Mouse (Mus musculus) stomach, embryonic 15.5 days (tissue): ENCODE data around the gene Gm38431. TPM values are rescaled to one million over a fixed set of nuclear protein-coding genes. Genes with fewer than 3 reads are reported as not detected.

Experiments
- ATAC-seq: fragments of 200-750 bp; cut with Nextera tagmentation; 2 replicates; pipeline ENCODE4 v1.8.0; 2017; ENCODE audit warnings: low read depth, moderate number of reproducible peaks, moderate TSS enrichment; ENCODE audit not compliant: insufficient read depth, low FRiP score
- H3K27ac ChIP-seq: fragments of 300-500 bp; sonication (generic); 2 replicates; pipeline ENCODE4 v1.5.1; 2015; ENCODE audit warnings: mild to moderate bottlenecking, inconsistent platforms
- H3K27me3 ChIP-seq: fragments of 300-500 bp; sonication (generic); replicated peaks from 2 replicates; pipeline ENCODE4 v1.6.1; 2015; ENCODE audit warnings: inconsistent platforms
- H3K36me3 ChIP-seq: fragments of 300-500 bp; sonication (generic); 2 replicates; pipeline ENCODE4 v1.6.1; 2015; ENCODE audit warnings: inconsistent platforms
- H3K4me1 ChIP-seq: fragments of 300-500 bp; sonication (generic); 2 replicates; pipeline ENCODE4 v1.6.1; 2015; ENCODE audit warnings: inconsistent platforms
- H3K4me2 ChIP-seq: fragments of 300-500 bp; sonication (generic); 2 replicates; pipeline ENCODE4 v1.6.1; 2015; ENCODE audit warnings: mild to moderate bottlenecking, inconsistent platforms
- H3K4me3 ChIP-seq: fragments of 300-500 bp; sonication (generic); replicated peaks from 2 replicates; pipeline ENCODE4 v1.5.1; 2015; ENCODE audit warnings: inconsistent platforms
- H3K9ac ChIP-seq: fragments of 300-500 bp; sonication (generic); 2 replicates; pipeline ENCODE4 v1.6.1; 2015; ENCODE audit warnings: inconsistent platforms
- H3K9me3 ChIP-seq: fragments of 300-500 bp; sonication (generic); 2 replicates; pipeline ENCODE4 v1.6.1; 2016; ENCODE audit warnings: inconsistent platforms
- WGBS: fragments of 180-500 bp; shearing (Covaris S2); methylation state at CpG from one replicate; pipeline ENCODE4 v1.1.7; 2015; 5-methylcytosine and 5-hydroxymethylcytosine counted together
- polyA plus RNA-seq: library from polyadenylated mRNA; unstranded; fragments of >200 nt; fragmentation: Nextera tagmentation; extraction: Ambion mirVana; gene quantifications from 2 replicates; pipeline ENCODE4 v1.2.1, GENCODE M21; 2015

Gm38431 gene
- polyA plus RNA-seq, 1 experiment from 2014 or later, result 1.7 TPM

DNA sequence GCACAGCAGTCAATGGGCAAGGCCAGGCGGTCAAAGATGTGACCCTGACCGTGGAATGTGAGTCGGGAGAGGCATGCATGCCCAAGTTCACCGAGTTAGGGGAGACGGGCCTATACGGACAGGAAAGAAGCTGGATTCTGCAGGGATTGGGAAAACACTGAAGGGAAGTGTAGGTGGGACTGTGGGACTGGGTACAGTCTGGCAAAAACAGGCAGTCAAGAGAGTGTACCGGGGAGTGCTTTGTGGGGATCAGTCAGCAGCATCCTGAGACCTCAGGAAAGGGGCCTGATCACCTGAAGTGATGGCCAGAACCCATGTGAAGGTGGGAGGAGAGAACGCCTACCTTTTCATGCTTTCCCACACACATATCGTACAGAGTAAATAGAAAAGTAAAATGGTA lies 56.2 kb downstream of the Gm38431 start:
- H3K9ac ChIP-seq, result no peak overlapping the region
- H3K4me3 ChIP-seq, result no peak overlapping the region
- H3K36me3 ChIP-seq, result no peaks in the 10 kb centered on the region
- no peak overlapping the region for H3K4me2 ChIP-seq
- no peak overlapping the region for H3K27ac ChIP-seq
- no peaks in the 10 kb centered on the region for H3K9me3 ChIP-seq
- peaks cover 44% of the 10 kb centered on the region for H3K4me1 ChIP-seq
- peaks cover 86% of the 10 kb centered on the region for H3K27me3 ChIP-seq
- 24% methylated on average over 9 of the region's 9 CpGs for WGBS
- no peak for ATAC-seq

DNA sequence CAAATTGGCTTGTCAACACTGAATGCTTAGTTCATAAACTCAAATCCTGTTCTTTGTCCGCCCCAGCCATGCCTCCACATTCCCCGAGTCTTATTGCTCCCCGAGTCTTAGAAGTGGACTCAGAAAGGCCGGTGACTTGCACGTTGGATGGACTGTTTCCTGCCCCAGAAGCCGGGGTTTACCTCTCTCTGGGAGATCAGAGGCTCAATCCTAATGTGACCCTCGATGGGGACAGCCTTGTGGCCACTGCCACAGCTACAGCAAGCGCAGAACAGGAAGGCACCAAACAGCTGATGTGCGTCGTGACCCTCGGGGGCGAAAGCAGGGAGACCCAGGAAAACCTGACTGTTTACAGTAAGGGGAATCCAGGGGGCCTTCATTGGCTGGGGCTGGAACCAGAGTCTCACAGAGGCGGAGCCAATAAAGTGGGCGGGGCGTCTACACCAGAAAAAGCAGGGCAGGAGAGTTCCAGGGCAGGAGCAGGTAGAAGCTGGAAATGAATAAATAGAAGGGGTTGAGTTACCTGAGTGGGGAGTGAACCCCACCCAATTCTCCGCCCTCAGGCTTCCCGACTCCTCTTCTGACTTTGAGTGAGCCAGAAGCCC lies 57.2 kb downstream of the Gm38431 start:
- peaks cover 51% of the 10 kb centered on the region for H3K4me1 ChIP-seq

DNA sequence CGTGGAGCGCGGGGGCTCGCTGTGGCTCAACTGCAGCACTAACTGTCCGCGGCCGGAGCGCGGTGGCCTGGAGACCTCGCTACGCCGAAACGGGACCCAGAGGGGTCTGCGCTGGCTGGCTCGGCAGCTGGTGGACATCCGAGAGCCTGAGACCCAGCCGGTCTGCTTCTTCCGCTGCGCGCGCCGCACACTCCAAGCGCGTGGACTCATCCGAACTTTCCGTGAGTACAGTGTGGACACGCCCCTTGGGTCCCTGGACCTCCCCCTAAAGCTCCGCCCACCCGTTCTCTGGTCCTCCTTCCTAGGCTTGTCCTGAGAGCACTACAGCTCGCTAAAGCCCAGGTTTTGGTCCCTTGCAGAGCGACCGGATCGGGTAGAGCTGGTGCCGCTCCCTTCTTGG lies 58.7 kb downstream of the Gm38431 start:
- peak overlapping the region; percentile 26; the same call in 1 of the 2 replicates for H3K9ac ChIP-seq
- peaks cover 72% of the 10 kb centered on the region for H3K27me3 ChIP-seq
- peak overlapping the region; percentile 98 for H3K4me2 ChIP-seq
- H3K4me1 ChIP-seq, result peaks cover 54% of the 10 kb centered on the region
- 0% methylated on average over 34 of the region's 34 CpGs for WGBS
- ATAC-seq, result peak; percentile 76
- H3K27ac ChIP-seq, result no peak overlapping the region
- H3K9me3 ChIP-seq, result no peaks in the 10 kb centered on the region
- H3K4me3 ChIP-seq, result peak overlapping the region; percentile 54
- H3K36me3 ChIP-seq, result no peaks in the 10 kb centered on the region

More for the DNA sequence above, 57.2 kb downstream of the Gm38431 start:
- H3K4me2 ChIP-seq, result 0 out of 2 replicates have a peak overlapping the region, but pooled peaks have one; percentile 13
- H3K27me3 ChIP-seq, result peaks cover 84% of the 10 kb centered on the region
- H3K36me3 ChIP-seq, result no peaks in the 10 kb centered on the region
- no peak overlapping the region for H3K27ac ChIP-seq
- H3K9me3 ChIP-seq, result no peaks in the 10 kb centered on the region
- H3K9ac ChIP-seq, result no peak overlapping the region
- H3K4me3 ChIP-seq, result no peak overlapping the region
- 5% methylated on average over 17 of the region's 17 CpGs for WGBS
- no peak for ATAC-seq

DNA sequence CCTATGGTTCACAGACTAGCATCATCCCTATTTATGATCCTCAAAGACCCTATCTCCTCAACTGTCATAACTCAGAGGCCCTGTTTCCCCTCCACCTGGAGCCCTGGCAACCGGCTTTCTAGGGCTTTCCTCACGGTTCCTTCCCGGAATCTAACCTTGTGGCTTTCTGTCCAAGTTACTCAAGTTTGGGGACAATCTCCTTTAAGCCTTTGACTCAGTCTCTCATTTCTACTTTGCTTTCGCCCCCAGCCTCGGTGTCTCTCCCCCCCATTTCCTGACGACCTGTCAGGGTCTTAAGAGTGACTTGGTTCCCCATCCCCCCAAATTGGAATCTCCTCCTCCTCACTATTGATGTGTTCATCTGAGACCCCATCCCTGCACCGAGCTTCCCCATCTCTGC lies 59.3 kb downstream of the Gm38431 start:
- Histone ChIP-seq H3K4me3 (peak overlapping the region; percentile 54), H3K27me3 (peaks cover 66% of the 10 kb centered on the region), H3K36me3 (no peaks in the 10 kb centered on the region), H3K9me3 (no peaks in the 10 kb centered on the region), H3K4me1 (peaks cover 49% of the 10 kb centered on the region), H3K4me2 (peak overlapping the region; percentile 98), H3K27ac (no peak overlapping the region), H3K9ac (peak overlapping the region; percentile 26; the same call in 1 of the 2 replicates)
- 6% methylated on average over 7 of the region's 7 CpGs for WGBS
- no peak for ATAC-seq

DNA sequence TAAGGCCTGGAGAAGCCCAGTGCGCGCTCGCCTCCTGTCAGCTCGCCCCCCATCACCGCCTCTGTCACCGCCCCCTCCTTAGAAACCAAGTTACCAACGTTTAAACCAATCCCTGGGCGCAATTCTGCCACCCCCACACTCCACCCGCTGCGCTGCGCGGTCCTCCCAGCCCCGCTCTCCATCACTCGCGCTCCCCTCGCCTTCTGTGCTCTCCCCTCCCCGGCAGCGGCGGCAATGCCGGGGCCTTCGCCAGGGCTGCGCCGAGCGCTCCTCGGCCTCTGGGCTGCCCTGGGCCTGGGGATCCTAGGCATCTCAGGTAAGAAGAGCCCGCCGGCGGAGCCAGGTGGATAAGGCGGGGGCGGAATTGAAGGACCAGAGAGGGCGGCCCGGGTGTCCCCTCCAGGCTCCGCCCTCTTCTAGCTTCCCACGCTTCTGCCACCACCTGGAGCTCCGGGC lies 59.9 kb downstream of the Gm38431 start, which contains the start of gene Icam5:
Icam5 (plus strand) TSS at position 178 of the 456 bp plus-strand sequence.
- Histone ChIP-seq H3K9me3 (no peaks in the 10 kb centered on the region), H3K27ac (peak within 1 kb of the TSS; percentile 55; the same call in 1 of the 2 replicates), H3K4me1 (peaks cover 44% of the 10 kb centered on the region), H3K4me2 (peak within 1 kb of the TSS; percentile 98), H3K36me3 (no peaks in the 10 kb centered on the region), H3K9ac (peak within 1 kb of the TSS; percentile 26; the same call in 1 of the 2 replicates), H3K27me3 (peaks cover 63% of the 10 kb centered on the region), H3K4me3 (peak within 1 kb of the TSS; percentile 54)
- no peak for ATAC-seq
- under 1% methylated on average over 35 of the region's 35 CpGs for WGBS

DNA sequence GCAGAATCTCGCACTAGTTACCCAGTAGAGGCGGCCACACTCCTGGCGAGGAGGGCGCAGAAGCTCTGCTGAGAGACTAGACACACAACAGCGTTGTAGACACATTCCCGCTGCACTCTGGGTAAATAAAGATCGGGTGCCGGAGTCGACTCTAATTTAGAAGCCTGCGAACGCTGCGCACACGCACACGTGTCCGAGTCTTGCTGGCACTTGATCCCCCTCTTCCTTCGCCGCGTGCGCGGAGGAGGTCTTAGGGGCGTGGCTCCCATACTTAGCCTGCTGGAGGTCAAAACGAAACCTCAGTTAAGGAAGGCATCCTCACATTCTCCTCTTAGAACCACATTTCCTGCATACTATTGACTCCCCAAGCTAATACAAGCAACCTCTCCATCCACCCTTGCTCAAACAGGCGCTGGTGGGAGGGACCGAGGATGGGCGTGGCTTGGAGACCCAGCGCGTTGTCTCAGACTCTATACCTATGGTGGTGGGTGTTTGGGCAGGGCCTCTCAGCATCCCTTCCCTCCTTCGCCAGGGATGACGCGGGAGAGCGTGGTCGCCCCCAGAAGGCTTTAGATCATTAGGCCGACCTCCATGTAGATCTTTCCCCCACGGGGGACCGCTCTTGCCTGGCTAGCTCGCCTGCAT lies 60.4 kb downstream of the Gm38431 start:
- Histone ChIP-seq H3K4me1 (peaks cover 44% of the 10 kb centered on the region), H3K36me3 (no peaks in the 10 kb centered on the region), H3K9me3 (no peaks in the 10 kb centered on the region), H3K9ac (no peak overlapping the region; the same call in 1 of the 2 replicates), H3K27ac (peak overlapping the region; percentile 55; the same call in 1 of the 2 replicates), H3K4me3 (peak overlapping the region; percentile 54), H3K4me2 (peak overlapping the region; percentile 98), H3K27me3 (peaks cover 57% of the 10 kb centered on the region)
- no peak; the same call in 1 of the 2 replicates for ATAC-seq
- WGBS, result under 1% methylated on average over 36 of the region's 36 CpGs

DNA sequence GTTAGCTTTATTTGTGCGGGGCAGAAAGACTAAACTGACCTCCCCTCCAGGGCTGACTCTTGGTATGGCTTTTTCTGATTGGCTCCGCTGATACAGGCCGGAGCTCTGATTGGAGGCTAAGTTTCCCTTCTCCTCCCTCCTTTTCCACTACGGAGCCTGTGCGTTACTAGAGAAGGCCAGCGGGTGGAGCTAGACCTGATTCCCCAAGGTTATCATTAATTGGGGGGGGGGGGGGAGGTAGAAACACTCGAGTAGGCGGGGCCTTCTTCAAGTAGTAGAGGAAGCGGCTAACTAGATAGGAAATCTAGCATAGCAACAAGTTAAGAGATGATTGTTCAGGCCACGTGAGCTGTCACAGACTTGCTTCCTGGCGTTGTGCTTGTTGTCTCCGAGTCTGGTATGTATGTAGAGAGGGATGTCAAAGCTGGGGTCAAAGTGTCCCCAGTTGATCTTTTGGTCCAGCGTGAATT lies 61.0 kb downstream of the Gm38431 start:
- Histone ChIP-seq H3K9ac (no peak overlapping the region), H3K9me3 (no peaks in the 10 kb centered on the region), H3K4me3 (peak overlapping the region; percentile 54), H3K27ac (peak overlapping the region; percentile 55; the same call in 1 of the 2 replicates), H3K36me3 (no peaks in the 10 kb centered on the region), H3K4me1 (peaks cover 44% of the 10 kb centered on the region), H3K4me2 (peak overlapping the region; percentile 98), H3K27me3 (peaks cover 52% of the 10 kb centered on the region)
- WGBS, result 0% methylated on average over 13 of the region's 13 CpGs
- ATAC-seq, result peak; percentile 73; the same call in 1 of the 2 replicates

DNA sequence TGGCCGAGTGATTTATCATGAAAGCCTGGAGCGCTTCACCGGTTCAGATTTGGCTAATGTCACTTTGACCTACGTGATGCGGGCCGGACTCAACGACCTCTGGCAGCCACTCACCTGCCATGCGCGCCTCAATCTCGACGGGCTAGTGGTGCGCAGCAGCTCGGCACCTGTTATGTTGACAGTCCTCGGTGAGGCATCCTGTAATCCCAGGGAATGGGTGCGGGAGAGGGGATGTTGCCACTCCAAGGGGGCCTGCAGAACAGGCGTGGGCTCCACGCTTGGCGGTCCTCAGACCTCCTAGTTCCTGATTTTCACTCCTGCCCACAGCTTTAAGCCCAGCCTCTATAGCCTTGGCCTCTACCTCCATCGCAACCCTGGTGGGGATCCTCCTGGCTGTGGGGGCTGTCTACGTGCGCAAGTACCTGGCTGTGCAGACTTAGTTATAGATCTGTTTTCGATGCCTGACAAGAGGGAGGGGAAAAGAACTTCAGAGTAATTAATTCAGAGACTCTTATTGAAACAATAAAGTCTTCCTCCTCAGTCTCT lies 61.7 kb downstream of the Gm38431 start:
- H3K4me2 ChIP-seq, result peak overlapping the region; percentile 98
- no peak for ATAC-seq
- H3K27ac ChIP-seq, result no peak overlapping the region
- no peak overlapping the region for H3K9ac ChIP-seq
- H3K36me3 ChIP-seq, result no peaks in the 10 kb centered on the region
- peak overlapping the region; percentile 54 for H3K4me3 ChIP-seq
- 24% methylated on average over 22 of the region's 22 CpGs for WGBS
- peaks cover 44% of the 10 kb centered on the region for H3K4me1 ChIP-seq
- no peaks in the 10 kb centered on the region for H3K9me3 ChIP-seq
- peaks cover 45% of the 10 kb centered on the region for H3K27me3 ChIP-seq

DNA sequence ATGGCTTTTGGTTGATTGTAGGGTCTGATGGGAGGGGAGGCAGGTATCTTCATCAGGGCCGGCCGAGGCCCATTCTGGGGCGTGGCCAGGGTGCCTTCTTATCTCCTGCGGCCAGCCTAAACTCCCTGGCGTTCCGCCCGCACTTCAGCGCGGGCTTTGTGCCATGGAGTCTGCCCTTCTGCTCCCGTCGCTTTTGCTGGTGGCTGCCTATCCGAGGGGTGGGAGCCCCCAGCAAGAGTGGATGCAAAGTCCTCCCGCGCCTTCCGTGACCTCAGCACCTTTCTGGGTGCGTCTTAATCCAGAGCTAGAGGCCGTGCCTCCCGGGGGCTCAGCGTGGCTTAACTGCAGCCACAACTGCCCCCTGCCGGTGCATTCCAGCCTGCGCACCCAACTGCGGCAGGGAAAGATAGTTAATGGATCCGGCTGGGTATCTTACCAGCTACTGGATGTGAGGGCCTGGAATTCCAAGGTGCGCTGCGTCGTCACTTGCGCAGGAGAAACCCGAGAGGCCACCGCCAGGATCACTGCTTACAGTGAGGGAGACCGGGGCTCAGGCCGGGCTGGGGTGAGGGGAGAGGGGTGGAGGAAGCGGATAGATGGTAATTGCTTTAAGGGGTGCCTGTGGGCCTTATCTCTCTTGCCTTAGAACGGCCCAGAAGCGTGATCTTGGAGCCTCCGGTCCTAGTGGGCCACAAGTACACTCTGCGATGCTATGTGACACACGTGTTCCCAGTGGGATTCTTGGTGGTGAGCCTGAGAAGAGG lies 62.3 kb downstream of the Gm38431 start, which contains the start of gene Icam4:
Icam4 (plus strand) TSS at position 83 of the 764 bp plus-strand sequence.
- H3K9ac ChIP-seq, result no peak within 1 kb of the TSS

DNA sequence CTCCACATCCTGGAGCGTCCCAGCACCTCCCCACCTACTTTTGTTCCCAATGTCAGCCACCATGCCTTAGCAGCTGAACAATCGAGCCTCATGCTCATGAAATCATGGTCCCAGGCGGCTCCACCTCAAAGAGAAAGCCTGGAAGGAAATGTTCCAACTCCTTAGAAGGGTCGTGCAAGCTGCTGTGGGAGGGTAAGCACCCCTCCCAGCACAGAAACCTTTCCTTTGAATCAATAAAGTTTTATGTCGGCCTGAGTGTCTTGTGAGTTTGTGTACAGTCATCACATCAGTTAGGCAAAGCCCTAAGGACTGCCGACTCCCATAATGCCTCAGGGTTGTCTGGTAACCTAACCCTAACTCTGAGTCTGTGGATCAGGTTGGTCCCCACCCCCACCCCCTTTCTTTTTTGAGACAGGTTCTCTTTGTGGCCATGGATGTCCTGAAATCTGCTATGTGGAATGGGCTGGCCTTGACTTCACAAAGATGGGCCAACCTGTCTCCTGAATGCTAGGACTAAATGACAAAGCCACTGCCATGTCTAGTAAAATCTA lies 63.2 kb downstream of the Gm38431 start:
- 68% methylated on average over 6 of the region's 6 CpGs for WGBS
- H3K27ac ChIP-seq, result no peak overlapping the region
- ATAC-seq, result no peak
- H3K4me2 ChIP-seq, result no peak overlapping the region
- H3K27me3 ChIP-seq, result peaks cover 33% of the 10 kb centered on the region
- no peaks in the 10 kb centered on the region for H3K9me3 ChIP-seq
- no peak overlapping the region for H3K4me3 ChIP-seq
- H3K9ac ChIP-seq, result no peak overlapping the region
- peaks cover 38% of the 10 kb centered on the region for H3K4me1 ChIP-seq
- no peaks in the 10 kb centered on the region for H3K36me3 ChIP-seq

More for the DNA sequence above, 62.3 kb downstream of the Gm38431 start, which contains the start of gene Icam4:
- H3K27me3 ChIP-seq, result peaks cover 38% of the 10 kb centered on the region
- peaks cover 39% of the 10 kb centered on the region for H3K4me1 ChIP-seq
- peak within 1 kb of the TSS; percentile 98 for H3K4me2 ChIP-seq
- peak within 1 kb of the TSS; percentile 23; the same call in 1 of the 2 replicates for H3K27ac ChIP-seq
- peak within 1 kb of the TSS; percentile 54 for H3K4me3 ChIP-seq
- peak; percentile 66; the same call in 1 of the 2 replicates for ATAC-seq
- no peaks in the 10 kb centered on the region for H3K9me3 ChIP-seq
- H3K36me3 ChIP-seq, result no peaks in the 10 kb centered on the region
- WGBS, result 2% methylated on average over 37 of the region's 37 CpGs

DNA sequence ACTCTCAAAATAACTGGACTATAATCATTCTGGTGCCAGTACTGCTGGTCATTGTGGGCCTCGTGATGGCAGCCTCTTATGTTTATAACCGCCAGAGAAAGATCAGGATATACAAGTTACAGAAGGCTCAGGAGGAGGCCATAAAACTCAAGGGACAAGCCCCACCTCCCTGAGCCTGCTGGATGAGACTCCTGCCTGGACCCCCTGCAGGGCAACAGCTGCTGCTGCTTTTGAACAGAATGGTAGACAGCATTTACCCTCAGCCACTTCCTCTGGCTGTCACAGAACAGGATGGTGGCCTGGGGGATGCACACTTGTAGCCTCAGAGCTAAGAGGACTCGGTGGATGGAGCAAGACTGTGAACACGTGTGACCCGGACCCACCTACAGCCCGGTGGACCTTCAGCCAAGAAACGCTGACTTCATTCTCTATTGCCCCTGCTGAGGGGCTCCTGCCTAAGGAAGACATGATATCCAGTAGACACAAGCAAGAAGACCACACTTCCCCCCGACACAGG lies 64.0 kb downstream of the Gm38431 start:
- H3K27me3 ChIP-seq, result peaks cover 25% of the 10 kb centered on the region
- H3K36me3 ChIP-seq, result no peaks in the 10 kb centered on the region
- H3K4me3 ChIP-seq, result no peak overlapping the region
- H3K4me2 ChIP-seq, result no peak overlapping the region
- no peak overlapping the region for H3K9ac ChIP-seq
- no peak for ATAC-seq
- no peaks in the 10 kb centered on the region for H3K9me3 ChIP-seq
- WGBS, result 62% methylated on average over 8 of the region's 8 CpGs
- no peak overlapping the region for H3K27ac ChIP-seq
- H3K4me1 ChIP-seq, result peaks cover 35% of the 10 kb centered on the region
